Mouse (Mus musculus) forebrain, embryonic 16.5 days (tissue): Measurements from ENCODE around the gene Tbc1d23. TPM values are rescaled to one million over a fixed set of nuclear protein-coding genes. Genes with fewer than 3 reads are reported as not detected.

Experiments used
- ATAC-seq: fragments of 200-750 bp; cut with Nextera tagmentation; 2 replicates; pipeline ENCODE4 v1.8.0; 2017; ENCODE audit warnings: mild to moderate bottlenecking, moderate library complexity
- H3K27ac ChIP-seq: fragments of 300-500 bp; sonication (generic); 2 replicates; pipeline ENCODE4 v1.5.1; 2014; ENCODE audit warnings: low read length, control low read depth
- H3K27me3 ChIP-seq: fragments of 300-500 bp; sonication (generic); replicated peaks from 2 replicates; pipeline ENCODE4 v1.6.1; 2014; ENCODE audit warnings: low read length; ENCODE audit not compliant: control insufficient read depth, insufficient read depth
- H3K36me3 ChIP-seq: fragments of 300-500 bp; sonication (generic); 2 replicates; pipeline ENCODE4 v1.6.1; 2014; ENCODE audit not compliant: control insufficient read depth, insufficient read depth
- H3K4me1 ChIP-seq: fragments of 300-500 bp; sonication (generic); replicated peaks from 2 replicates; pipeline ENCODE4 v1.6.1; 2014; ENCODE audit warnings: low read length; ENCODE audit not compliant: control insufficient read depth, insufficient read depth
- H3K4me2 ChIP-seq: fragments of 300-500 bp; sonication (generic); 2 replicates; pipeline ENCODE4 v1.6.1; 2014; ENCODE audit warnings: mild to moderate bottlenecking, low read length, control low read depth
- H3K4me3 ChIP-seq: fragments of 300-500 bp; sonication (generic); replicated peaks from 2 replicates; pipeline ENCODE4 v1.5.1; 2014; ENCODE audit warnings: mild to moderate bottlenecking, low read length, control low read depth
- H3K9ac ChIP-seq: fragments of 300-500 bp; sonication (generic); replicated peaks from 2 replicates; pipeline ENCODE4 v1.6.1; 2014; ENCODE audit warnings: low read depth, low read length, control low read depth
- H3K9me3 ChIP-seq: fragments of 300-500 bp; sonication (generic); 2 replicates; pipeline ENCODE4 v1.6.1; 2016; ENCODE audit warnings: low read length; ENCODE audit not compliant: control insufficient read depth
- WGBS: fragments of 180-500 bp; shearing (Covaris S2); extraction: QIAGEN DNeasy Blood & Tissue Kit; methylation state at CpG from one replicate; pipeline ENCODE4 v1.1.7; 2014; 5-methylcytosine and 5-hydroxymethylcytosine counted together
- polyA plus RNA-seq: library from polyadenylated mRNA; unstranded; fragments of >200 nt; fragmentation: Nextera tagmentation; extraction: Ambion mirVana; gene quantifications from 2 replicates; pipeline ENCODE4 v1.2.1, GENCODE M21; 2015

Tbc1d23 gene
- polyA plus RNA-seq, 1 experiment from 2014 or later = 37.7 TPM

GRCm38 (mm10) chr16:57226444-57226843 is 4.9 kb downstream of the Tbc1d23 start:
- no peak for ATAC-seq
- Histone ChIP-seq H3K9me3 (no peaks in the 10 kb centered on the region), H3K27ac (no peak overlapping the region), H3K36me3 (no peaks in the 10 kb centered on the region), H3K9ac (no peak overlapping the region), H3K4me1 (peaks cover 8% of the 10 kb centered on the region), H3K4me3 (no peak overlapping the region), H3K4me2 (no peak overlapping the region), H3K27me3 (no peaks in the 10 kb centered on the region)
- WGBS = 94% methylated on average over 5 of the region's 5 CpGs

- Histone ChIP-seq H3K36me3 (no peaks in the 10 kb centered on the region), H3K27ac (no peak overlapping the region), H3K27me3 (no peaks in the 10 kb centered on the region), H3K4me3 (no peak overlapping the region), H3K4me1 (no peaks in the 10 kb centered on the region), H3K9ac (no peak overlapping the region), H3K4me2 (no peak overlapping the region), H3K9me3 (no peaks in the 10 kb centered on the region)
- 96% methylated on average over 6 of the region's 6 CpGs for WGBS
- ATAC-seq = no peak
Observed at GRCm38 (mm10) chr16:57220361-57220760, 10.9 kb downstream of the Tbc1d23 start.

GRCm38 (mm10) chr16:57215957-57216356 is 15.3 kb downstream of the Tbc1d23 start:
- Histone ChIP-seq H3K4me3 (no peak overlapping the region), H3K36me3 (peaks cover 9% of the 10 kb centered on the region), H3K4me1 (no peaks in the 10 kb centered on the region), H3K9ac (no peak overlapping the region), H3K27ac (no peak overlapping the region), H3K4me2 (no peak overlapping the region), H3K9me3 (no peaks in the 10 kb centered on the region), H3K27me3 (no peaks in the 10 kb centered on the region)
- ATAC-seq = no peak

GRCm38 (mm10) chr16:57211037-57211436 is 20.3 kb downstream of the Tbc1d23 start:
- no peak for ATAC-seq
- peaks cover 12% of the 10 kb centered on the region for H3K36me3 ChIP-seq
- no peak overlapping the region for H3K27ac ChIP-seq
- H3K9me3 ChIP-seq = no peaks in the 10 kb centered on the region
- no peaks in the 10 kb centered on the region for H3K27me3 ChIP-seq
- no peak overlapping the region for H3K4me2 ChIP-seq
- no peak overlapping the region for H3K4me3 ChIP-seq
- H3K9ac ChIP-seq = no peak overlapping the region
- no peaks in the 10 kb centered on the region for H3K4me1 ChIP-seq
- WGBS = 94% methylated on average over 2 of the region's 2 CpGs

- H3K4me3 ChIP-seq = no peak overlapping the region
- no peaks in the 10 kb centered on the region for H3K4me1 ChIP-seq
- H3K27me3 ChIP-seq = no peaks in the 10 kb centered on the region
- H3K9me3 ChIP-seq = no peaks in the 10 kb centered on the region
- 93% methylated on average over 2 of the region's 2 CpGs for WGBS
- no peak overlapping the region for H3K27ac ChIP-seq
- ATAC-seq = no peak
- no peak overlapping the region for H3K9ac ChIP-seq
- H3K36me3 ChIP-seq = peaks cover 10% of the 10 kb centered on the region
- H3K4me2 ChIP-seq = no peak overlapping the region
Observed at GRCm38 (mm10) chr16:57208342-57208741, 23.0 kb downstream of the Tbc1d23 start.

GRCm38 (mm10) chr16:57197281-57197680 is 34.0 kb downstream of the Tbc1d23 start:
- Histone ChIP-seq H3K9ac (no peak overlapping the region), H3K4me3 (no peak overlapping the region), H3K27me3 (no peaks in the 10 kb centered on the region), H3K4me1 (no peaks in the 10 kb centered on the region), H3K4me2 (no peak overlapping the region), H3K36me3 (peaks cover 5% of the 10 kb centered on the region; the same call in 1 of the 2 replicates), H3K9me3 (no peaks in the 10 kb centered on the region), H3K27ac (no peak overlapping the region)
- ATAC-seq = no peak
- WGBS = 69% methylated on average over 3 of the region's 3 CpGs

GRCm38 (mm10) chr16:57196590-57196989 is 34.7 kb downstream of the Tbc1d23 start:
- Histone ChIP-seq H3K27ac (no peak overlapping the region), H3K9me3 (no peaks in the 10 kb centered on the region), H3K4me3 (no peak overlapping the region), H3K27me3 (no peaks in the 10 kb centered on the region), H3K36me3 (peaks cover 12% of the 10 kb centered on the region), H3K9ac (no peak overlapping the region), H3K4me1 (no peaks in the 10 kb centered on the region), H3K4me2 (no peak overlapping the region)
- WGBS = 86% methylated on average over 5 of the region's 5 CpGs
- ATAC-seq = no peak

GRCm38 (mm10) chr16:57191214-57191613 is 40.1 kb downstream of the Tbc1d23 start:
- Histone ChIP-seq H3K36me3 (peaks cover 17% of the 10 kb centered on the region), H3K9ac (no peak overlapping the region), H3K4me1 (no peaks in the 10 kb centered on the region), H3K9me3 (no peaks in the 10 kb centered on the region), H3K27me3 (no peaks in the 10 kb centered on the region), H3K27ac (no peak overlapping the region), H3K4me2 (no peak overlapping the region), H3K4me3 (no peak overlapping the region)
- ATAC-seq = no peak
- 83% methylated on average over 14 of the region's 14 CpGs for WGBS

GRCm38 (mm10) chr16:57190390-57190789 is 40.9 kb downstream of the Tbc1d23 start:
- no peaks in the 10 kb centered on the region for H3K9me3 ChIP-seq
- no peak overlapping the region for H3K9ac ChIP-seq
- no peak overlapping the region for H3K27ac ChIP-seq
- no peaks in the 10 kb centered on the region for H3K4me1 ChIP-seq
- H3K4me2 ChIP-seq = no peak overlapping the region
- no peaks in the 10 kb centered on the region for H3K27me3 ChIP-seq
- H3K4me3 ChIP-seq = no peak overlapping the region
- ATAC-seq = no peak
- 92% methylated on average over 8 of the region's 8 CpGs for WGBS
- peaks cover 19% of the 10 kb centered on the region for H3K36me3 ChIP-seq

- WGBS = 82% methylated on average over 2 of the region's 2 CpGs
- Histone ChIP-seq H3K4me1 (no peaks in the 10 kb centered on the region), H3K36me3 (peaks cover 18% of the 10 kb centered on the region), H3K9ac (no peak overlapping the region), H3K4me3 (no peak overlapping the region), H3K27ac (no peak overlapping the region), H3K4me2 (no peak overlapping the region), H3K27me3 (no peaks in the 10 kb centered on the region), H3K9me3 (no peaks in the 10 kb centered on the region)
- ATAC-seq = no peak
Observed at GRCm38 (mm10) chr16:57189493-57189892, 41.8 kb downstream of the Tbc1d23 start.
